In genomic region chr15:6707551-6707935, GRCm38 (mm10) we compare ENCODE assay signal across 8 mouse cellular contexts. TPM values are rescaled to one million over a fixed set of nuclear protein-coding genes. Genes with fewer than 3 reads are reported as not detected.
DNase-seq lines count a peak whose midpoint lies in the region; ATAC-seq and TF ChIP-seq lines count a peak whose summit lies in the region.

No protein-coding gene starts in this region.

- H3K27me3 ChIP-seq in heart, embryonic 13.5 days (replicated peaks): no peaks in the 10 kb centered on the region
- no peaks in the 10 kb centered on the region for H3K27me3 ChIP-seq in liver, embryonic 16.5 days (ENCODE audit: control insufficient read depth, insufficient read depth, low read depth, low read length)
- H3K27me3 ChIP-seq in neural tube, embryonic 12.5 days (replicated peaks): no peaks in the 10 kb centered on the region
- no peaks in the 10 kb centered on the region for H3K27me3 ChIP-seq in testis, adult 2 months (ENCODE audit: control insufficient read depth, insufficient read depth, low read length)

- H3K36me3 ChIP-seq in heart, embryonic 13.5 days: no peaks in the 10 kb centered on the region
- no peaks in the 10 kb centered on the region for H3K36me3 ChIP-seq in liver, embryonic 16.5 days (ENCODE audit: control insufficient read depth, insufficient read depth)
- no peaks in the 10 kb centered on the region for H3K36me3 ChIP-seq in neural tube, embryonic 12.5 days
- H3K36me3 ChIP-seq in testis, adult 2 months (ENCODE audit: control insufficient read depth, insufficient read depth, low read length): no peaks in the 10 kb centered on the region

- no peak for TF ChIP-seq CTCF in testis, adult 2 months (IDR thresholded peaks at IDR 0.05; ENCODE audit: control insufficient read depth, insufficient read depth, insufficient replicate concordance, low read depth, low read length)

- H3K4me1 ChIP-seq in brown adipose tissue, adult 24 weeks (ENCODE audit: control insufficient read depth, insufficient read depth, insufficient read length, low read length): peaks cover 4% of the 10 kb centered on the region
- peaks cover 30% of the 10 kb centered on the region for H3K4me1 ChIP-seq in heart, embryonic 13.5 days
- H3K4me1 ChIP-seq in liver, embryonic 16.5 days (ENCODE audit: control insufficient read depth, low read depth, low read length): peaks cover 41% of the 10 kb centered on the region
- peaks cover 5% of the 10 kb centered on the region for H3K4me1 ChIP-seq in neural tube, embryonic 12.5 days
- peaks cover 4% of the 10 kb centered on the region for H3K4me1 ChIP-seq in testis, adult 2 months (ENCODE audit: control insufficient read depth, insufficient read depth, low read length)

- H3K4me3 ChIP-seq in brown adipose tissue, adult 24 weeks (ENCODE audit: insufficient read depth, low read depth, low read length): peak overlapping the region; percentile 72
- H3K4me3 ChIP-seq in heart, embryonic 13.5 days: peak overlapping the region; percentile 95
- H3K4me3 ChIP-seq in liver, embryonic 16.5 days (ENCODE audit: low read depth, low read length): peak overlapping the region; percentile 97
- peak overlapping the region; percentile 91 for H3K4me3 ChIP-seq in neural tube, embryonic 12.5 days
- H3K4me3 ChIP-seq in testis, adult 2 months (ENCODE audit: control insufficient read depth, low read depth, low read length): peak overlapping the region; percentile 93

- DNase-seq in kidney, postnatal 10 days: peak; percentile 78

- H3K9me3 ChIP-seq in heart, embryonic 13.5 days: no peaks in the 10 kb centered on the region
- no peaks in the 10 kb centered on the region for H3K9me3 ChIP-seq in liver, embryonic 16.5 days (replicated peaks; ENCODE audit: control insufficient read depth, low read length)
- no peaks in the 10 kb centered on the region for H3K9me3 ChIP-seq in neural tube, embryonic 12.5 days

- peak; percentile 41 for ATAC-seq in CD4-positive, CD25-positive, alpha-beta regulatory T cell, adult 4 months
- peak; percentile 78 for ATAC-seq in erythroid progenitor cell, adult 5-6 weeks (replicated peaks; ENCODE audit: low FRiP score, poor library complexity, severe bottlenecking)
- ATAC-seq in heart, embryonic 13.5 days (ENCODE audit: extremely low read depth, insufficient number of reproducible peaks, low FRiP score, low TSS enrichment): peak; percentile 40; the same call in 1 of the 2 replicates
- ATAC-seq in liver, embryonic 16.5 days (ENCODE audit: low read depth): peak; percentile 61
- peak; percentile 57 for ATAC-seq in neural tube, embryonic 12.5 days (ENCODE audit: low FRiP score, low read depth)

- peak overlapping the region; percentile 96 for H3K4me2 ChIP-seq in heart, embryonic 13.5 days
- H3K4me2 ChIP-seq in liver, embryonic 16.5 days (ENCODE audit: low read depth, low read length): peak overlapping the region; percentile 87
- H3K4me2 ChIP-seq in neural tube, embryonic 12.5 days (replicated peaks): peak overlapping the region; percentile 82

- peak overlapping the region; percentile 97 for H3K9ac ChIP-seq in heart, embryonic 13.5 days
- peak overlapping the region; percentile 99 for H3K9ac ChIP-seq in liver, embryonic 16.5 days (ENCODE audit: low read depth, low read length)
- H3K9ac ChIP-seq in neural tube, embryonic 12.5 days: peak overlapping the region; percentile 94

- TF ChIP-seq POLR2A in testis, adult 2 months (IDR thresholded peaks at IDR 0.05; ENCODE audit: control insufficient read depth, low read depth, low read length): no peak

- 0 out of 2 replicates have a peak overlapping the region, but pooled peaks have one; percentile 35 for H3K27ac ChIP-seq in brown adipose tissue, adult 24 weeks (replicated peaks; ENCODE audit: low read depth, low read length)
- peak overlapping the region; percentile 93 for H3K27ac ChIP-seq in heart, embryonic 13.5 days (replicated peaks)
- peak overlapping the region; percentile 98 for H3K27ac ChIP-seq in liver, embryonic 16.5 days (ENCODE audit: low read length)
- peak overlapping the region; percentile 46; the same call in 1 of the 2 replicates for H3K27ac ChIP-seq in neural tube, embryonic 12.5 days
- peak overlapping the region; percentile 57; the same call in 1 of the 2 replicates for H3K27ac ChIP-seq in testis, adult 2 months (ENCODE audit: control insufficient read depth, insufficient read depth, low read depth, low read length)

- under 1% methylated on average over 43 of the region's 43 CpGs for WGBS in heart, embryonic 13.5 days
- 0% methylated on average over 43 of the region's 43 CpGs for WGBS in liver, embryonic 16.5 days (ENCODE audit: insufficient replicate concordance)
- under 1% methylated on average over 43 of the region's 43 CpGs for WGBS in neural tube, embryonic 12.5 days

RNA-seq across cellular contexts. Expression of gene Rictor, which starts 0.6 kb away (rescaled TPM):
- 10 to 100 TPM; 27.3 to 30.9 TPM for polyA plus RNA-seq in CD4-positive, CD25-positive, alpha-beta regulatory T cell, adult 4 months (2017; shearing (Covaris generic))
- 4.7 and 7.4 TPM in 2 replicates for polyA plus RNA-seq in brown adipose tissue, adult 24 weeks (2012; ENCODE audit: insufficient read depth, insufficient read length, missing spikeins)
- 41.1 and 59.9 TPM in 2 replicates for total RNA-seq in erythroid progenitor cell, adult 5-6 weeks (2015; ENCODE audit: low replicate concordance)
- total RNA-seq in erythroid progenitor cell, adult 5-6 weeks (2017; ENCODE audit: low replicate concordance): 59.8 and 66.1 TPM in 2 replicates
- 25.3 and 27.1 TPM in 2 replicates for polyA plus RNA-seq in heart, embryonic 13.5 days (2015; fragmentation: Nextera tagmentation; extraction: Ambion mirVana)
- polyA plus RNA-seq in liver, embryonic 16.5 days (2015; fragmentation: Nextera tagmentation; extraction: Ambion mirVana): 21.2 and 21.5 TPM in 2 replicates
- 54.5 and 55.5 TPM in 2 replicates for polyA plus RNA-seq in neural tube, embryonic 12.5 days (2016; fragmentation: Nextera tagmentation; extraction: Ambion mirVana)
- 4.2 and 5.4 TPM in 2 replicates for polyA plus RNA-seq in testis, adult 2 months (2012; rRNA removed)

Comparison
In these comparisons a context has a peak if more than half of its experiments do, and no peak if none do; other contexts are left out.
1. Peak in every context shown above with its lines: DNase-seq, ATAC-seq, H3K4me3 ChIP-seq and H3K27ac ChIP-seq.
2. H3K27ac ChIP-seq: peak in every context shown above with its lines; median percentile 98 in liver, embryonic 16.5 days; 93 in heart, embryonic 13.5 days; 57 in testis, adult 2 months; 46 in neural tube, embryonic 12.5 days; 35 in brown adipose tissue, adult 24 weeks.